Mouse (Mus musculus) MEL (cell line): ENCODE results near the gene Lsamp. TPM values are rescaled to one million over a fixed set of nuclear protein-coding genes. Genes with fewer than 3 reads are reported as not detected.

Experiments
- DNase-seq: peaks from one replicate; pipeline ENCODE4 v3.0.0; 2011; ENCODE audit warnings: low read depth, low spot score
- H3K27ac ChIP-seq: 2 replicates; pipeline ENCODE4 v1.5.1; 2012; ENCODE audit warnings: low read depth, mild to moderate bottlenecking, control low read depth, low read length, moderate library complexity; ENCODE audit not compliant: control insufficient read depth
- H3K27me3 ChIP-seq, 2 experiments: fragments of 150-350 bp in 1 of 2; sonication (generic) in 1 of 2; 2 replicates each; pipeline ENCODE4 v1.6.1; 2012; ENCODE audit warnings: low read length in 2 of 2, mild to moderate bottlenecking in 2 of 2, improper control_type of control experiment in 1 of 2, moderate library complexity in 1 of 2; ENCODE audit not compliant: insufficient read depth in 2 of 2, control insufficient read depth in 1 of 2
- H3K36me3 ChIP-seq, 2 experiments: 2 replicates each; pipeline ENCODE4 v1.6.1; 2012 to 2014; ENCODE audit warnings: low read length in 2 of 2, improper control_type of control experiment in 1 of 2, inconsistent platforms in 1 of 2, mild to moderate bottlenecking in 1 of 2; ENCODE audit not compliant: insufficient read depth in 2 of 2, control insufficient read depth in 1 of 2
- H3K4me1 ChIP-seq, 2 experiments: fragments of 150-350 bp in 1 of 2; sonication (generic) in 1 of 2; 2 replicates each; pipeline ENCODE4 v1.6.1; 2012; ENCODE audit warnings: low read length in 2 of 2, improper control_type of control experiment in 1 of 2, mild to moderate bottlenecking in 1 of 2; ENCODE audit not compliant: insufficient read depth in 2 of 2, control insufficient read depth in 1 of 2
- H3K4me3 ChIP-seq, 2 experiments: fragments of 150-350 bp in 1 of 2; sonication (generic) in 1 of 2; 2 replicates each; pipeline ENCODE4 v1.5.1; 2012; ENCODE audit warnings: low read depth in 2 of 2, low read length in 2 of 2, mild to moderate bottlenecking in 2 of 2, moderate library complexity in 2 of 2, control low read depth in 1 of 2, improper control_type of control experiment in 1 of 2; ENCODE audit not compliant: control insufficient read depth in 1 of 2, insufficient read depth in 1 of 2
- H3K79me2 ChIP-seq: 2 replicates; pipeline ENCODE4 v1.6.1; 2012; ENCODE audit warnings: mild to moderate bottlenecking, low read length, moderate library complexity; ENCODE audit not compliant: control insufficient read depth, poor library complexity, insufficient read depth
- H3K9ac ChIP-seq: 2 replicates; pipeline ENCODE4 v1.6.1; 2012; ENCODE audit warnings: low read depth, mild to moderate bottlenecking, control low read depth, low read length, moderate library complexity; ENCODE audit not compliant: control insufficient read depth, poor library complexity, severe bottlenecking
- H3K9me3 ChIP-seq: fragments of 150-350 bp; sonication (generic); replicated peaks from 2 replicates; pipeline ENCODE4 v1.6.1; 2012; ENCODE audit warnings: mild to moderate bottlenecking, low read length, improper control_type of control experiment, moderate library complexity; ENCODE audit not compliant: insufficient read depth
- CHD1 ChIP-seq: IDR thresholded peaks from 2 replicates; pipeline ENCODE4 v1.6.1; 2012; ENCODE audit warnings: low read depth, mild to moderate bottlenecking, inconsistent platforms, low read length, improper control_type of control experiment
- CTCF ChIP-seq, 3 experiments: IDR thresholded peaks in 2 of 3; conservative IDR thresholded peaks in 1 of 3; 2 replicates each; pipeline ENCODE4 v1.5.1; 2011 to 2012; ENCODE audit warnings: low read length in 3 of 3, low read depth in 2 of 3, mild to moderate bottlenecking in 2 of 3, improper control_type of control experiment in 1 of 3, inconsistent platforms in 1 of 3, mixed read lengths in 1 of 3, moderate library complexity in 1 of 3; ENCODE audit not compliant: control insufficient read depth in 1 of 3, insufficient read depth in 1 of 3, poor library complexity in 1 of 3, severe bottlenecking in 1 of 3
- E2F4 ChIP-seq: IDR thresholded peaks from 2 replicates; pipeline ENCODE4 v1.6.1; 2011; ENCODE audit warnings: low read depth, low read length, improper control_type of control experiment, borderline replicate concordance
- ETS1 ChIP-seq: IDR thresholded peaks from 2 replicates; pipeline ENCODE4 v1.6.1; 2012; ENCODE audit warnings: low read depth, mild to moderate bottlenecking, inconsistent platforms, low read length, improper control_type of control experiment, moderate library complexity
- GATA1 ChIP-seq: IDR thresholded peaks from 2 replicates; pipeline ENCODE4 v1.6.1; 2011; ENCODE audit warnings: low read depth, low read length, improper control_type of control experiment
- NELFE ChIP-seq: IDR thresholded peaks from 2 replicates; pipeline ENCODE4 v1.6.1; 2011; ENCODE audit warnings: low read depth, low read length, improper control_type of control experiment
- NRF1 ChIP-seq: IDR thresholded peaks from 2 replicates; pipeline ENCODE4 v1.6.1; 2014; ENCODE audit warnings: low read depth, mild to moderate bottlenecking, inconsistent platforms, low read length, improper control_type of control experiment, moderate library complexity; ENCODE audit not compliant: poor library complexity, insufficient read depth, severe bottlenecking
- RCOR1 ChIP-seq: IDR thresholded peaks from 2 replicates; pipeline ENCODE4 v1.6.1; 2012; ENCODE audit warnings: low read depth, mild to moderate bottlenecking, inconsistent platforms, low read length, improper control_type of control experiment
- TAL1 ChIP-seq: IDR thresholded peaks from 2 replicates; pipeline ENCODE4 v1.6.1; 2012; ENCODE audit warnings: mild to moderate bottlenecking, inconsistent platforms, low read length, moderate library complexity, mixed read lengths
- TBP ChIP-seq: IDR thresholded peaks from 2 replicates; pipeline ENCODE4 v1.8.0; 2011; ENCODE audit warnings: low read depth, low read length, improper control_type of control experiment
- TCF12 ChIP-seq: IDR thresholded peaks from 2 replicates; pipeline ENCODE4 v1.6.1; 2014; ENCODE audit warnings: low read depth, mild to moderate bottlenecking, inconsistent platforms, low read length, improper control_type of control experiment, moderate library complexity
- UBTF ChIP-seq: IDR thresholded peaks from 2 replicates; pipeline ENCODE4 v1.6.1; 2012; ENCODE audit warnings: low read depth, mild to moderate bottlenecking, inconsistent platforms, low read length, improper control_type of control experiment, moderate library complexity, borderline replicate concordance; ENCODE audit not compliant: insufficient read depth
- USF1 ChIP-seq: IDR thresholded peaks from 2 replicates; pipeline ENCODE4 v1.6.1; 2014; ENCODE audit warnings: low read depth, mild to moderate bottlenecking, inconsistent platforms, low read length, improper control_type of control experiment, moderate library complexity
- ZC3H11A ChIP-seq: IDR thresholded peaks from 2 replicates; pipeline ENCODE4 v1.6.1; 2012; ENCODE audit warnings: low read depth, mild to moderate bottlenecking, inconsistent platforms, low read length, improper control_type of control experiment
- polyA plus RNA-seq, 2 experiments: library from polyadenylated mRNA; stranded (reverse) in 1 of 2; unstranded in 1 of 2; fragments of >175 nt in 1 of 2; fragments of >200 nt in 1 of 2; gene quantifications; 2 replicates each; pipeline versions ENCODE4 v1.2.1 to v1.2.4; 2012; ENCODE audit warnings: low replicate concordance in 2 of 2, low read depth in 1 of 2; ENCODE audit not compliant: insufficient read length in 2 of 2, insufficient read depth in 1 of 2, missing spikeins in 1 of 2
- total RNA-seq: library from RNA; depleted of rRNA; stranded (reverse); fragments of 300-350 nt; gene quantifications from 2 replicates; pipeline ENCODE4 v1.2.3, GENCODE M21; 2012

Gene Lsamp
- total and polyA plus RNA-seq, 3 experiments, result 0.42 TPM; not detected in 2

GRCm38 (mm10) chr16:40059968-40060367, 75.8 kb downstream of the Lsamp start:
- H3K9me3 ChIP-seq, result no peaks in the 10 kb centered on the region
- no peak overlapping the region for H3K4me3 ChIP-seq
- TF ChIP-seq GATA1 (no peak), USF1 (no peak), NELFE (no peak), NRF1 (no peak)
- no peaks in the 10 kb centered on the region for H3K36me3 ChIP-seq
- H3K27ac ChIP-seq, result no peak overlapping the region
- no peaks in the 10 kb centered on the region for H3K27me3 ChIP-seq
- H3K79me2 ChIP-seq, result no peaks in the 10 kb centered on the region
- no peaks in the 10 kb centered on the region for H3K4me1 ChIP-seq
- H3K9ac ChIP-seq, result no peak overlapping the region
- no peak for DNase-seq

- Histone ChIP-seq H3K4me1 (no peaks in the 10 kb centered on the region), H3K79me2 (no peaks in the 10 kb centered on the region), H3K27ac (no peak overlapping the region), H3K9ac (no peak overlapping the region), H3K36me3 (no peaks in the 10 kb centered on the region), H3K4me3 (no peak overlapping the region), H3K9me3 (no peaks in the 10 kb centered on the region), H3K27me3 (no peaks in the 10 kb centered on the region)
- TF ChIP-seq NELFE, result no peak
- TF ChIP-seq TAL1, result no peak
- no peak for TF ChIP-seq CHD1
- no peak for DNase-seq
Measured at GRCm38 (mm10) chr16:40060491-40060890, 76.3 kb downstream of the Lsamp start.

GRCm38 (mm10) chr16:40075556-40075955, 91.4 kb downstream of the Lsamp start:
- TF ChIP-seq TAL1 (no peak), UBTF (no peak), E2F4 (no peak), TBP (no peak), RCOR1 (no peak), ZC3H11A (no peak), TCF12 (no peak), ETS1 (no peak), CTCF (IDR thresholded peaks at IDR 0.05 in 2 of 3, conservative IDR thresholded peaks at IDR 0.05 in 1 of 3; ENCODE audit: control insufficient read depth in 1 of 3, insufficient read depth in 1 of 3, low read depth in 2 of 3, low read length in 3 of 3, poor library complexity in 1 of 3, severe bottlenecking in 1 of 3) (no peak)
- Histone ChIP-seq H3K9ac (no peak overlapping the region), H3K4me3 (no peak overlapping the region), H3K9me3 (no peaks in the 10 kb centered on the region), H3K4me1 (no peaks in the 10 kb centered on the region), H3K36me3 (no peaks in the 10 kb centered on the region), H3K27ac (no peak overlapping the region), H3K79me2 (no peaks in the 10 kb centered on the region), H3K27me3 (no peaks in the 10 kb centered on the region)
- no peak for DNase-seq
